Mouse (Mus musculus) midbrain, postnatal 0 days (tissue): ENCODE results near the gene Olfr746. TPM values are rescaled to one million over a fixed set of nuclear protein-coding genes. Genes with fewer than 3 reads are reported as not detected.

ENCODE experiments used
- ATAC-seq: fragments of 200-750 bp; cut with Nextera tagmentation; 2 replicates; pipeline ENCODE4 v1.8.0; 2017; ENCODE audit warnings: moderate number of reproducible peaks, mild to moderate bottlenecking, moderate TSS enrichment, moderate library complexity; ENCODE audit not compliant: low FRiP score
- DNase-seq: peaks from one replicate; pipeline ENCODE4 v3.0.0-alpha.2; 2015; ENCODE audit warnings: low spot score
- H3K27ac ChIP-seq: fragments of 300-500 bp; sonication (generic); 2 replicates; pipeline ENCODE4 v1.5.1; 2014; ENCODE audit warnings: low read depth, mild to moderate bottlenecking, low read length, mixed read lengths
- H3K27me3 ChIP-seq: fragments of 300-500 bp; sonication (generic); 2 replicates; pipeline ENCODE4 v1.6.1; 2014; ENCODE audit warnings: low read length, control low read depth, mixed read lengths; ENCODE audit not compliant: insufficient read depth
- H3K36me3 ChIP-seq: fragments of 300-500 bp; sonication (generic); 2 replicates; pipeline ENCODE4 v1.6.1; 2014; ENCODE audit warnings: low read length, control low read depth, mixed read lengths; ENCODE audit not compliant: insufficient read depth
- H3K4me1 ChIP-seq: fragments of 300-500 bp; sonication (generic); 2 replicates; pipeline ENCODE4 v1.6.1; 2014; ENCODE audit warnings: mild to moderate bottlenecking, control low read depth, antibody characterized with exemption, low read length, mixed read lengths; ENCODE audit not compliant: insufficient read depth
- H3K4me2 ChIP-seq: fragments of 300-500 bp; sonication (generic); 2 replicates; pipeline ENCODE4 v1.6.1; 2014; ENCODE audit warnings: low read depth, mild to moderate bottlenecking, low read length, mixed read lengths; ENCODE audit not compliant: poor library complexity, severe bottlenecking
- H3K4me3 ChIP-seq: fragments of 300-500 bp; sonication (generic); 2 replicates; pipeline ENCODE4 v1.5.1; 2014; ENCODE audit warnings: low read depth, mild to moderate bottlenecking, low read length, moderate library complexity
- H3K9ac ChIP-seq: fragments of 300-500 bp; sonication (generic); replicated peaks from 2 replicates; pipeline ENCODE4 v1.6.1; 2014; ENCODE audit warnings: mild to moderate bottlenecking, low read length, moderate library complexity, mixed read lengths; ENCODE audit not compliant: poor library complexity, severe bottlenecking
- H3K9me3 ChIP-seq: fragments of 300-500 bp; sonication (generic); 2 replicates; pipeline ENCODE4 v1.6.1; 2016; ENCODE audit warnings: low read length, control low read depth
- CTCF ChIP-seq: IDR thresholded peaks from 2 replicates; pipeline ENCODE4 v1.5.1; 2016; ENCODE audit warnings: antibody characterized with exemption, mild to moderate bottlenecking
- WGBS: fragments of 180-500 bp; shearing (Covaris S2); extraction: QIAGEN DNeasy Blood & Tissue Kit; methylation state at CpG from one replicate; pipeline ENCODE4 v1.1.7; 2014; 5-methylcytosine and 5-hydroxymethylcytosine counted together
- polyA plus RNA-seq: library from polyadenylated mRNA; unstranded; fragments of >200 nt; fragmentation: Nextera tagmentation; extraction: Ambion mirVana; gene quantifications from 2 replicates; pipeline ENCODE4 v1.2.1, GENCODE M21; 2015
- total RNA-seq: library from RNA; depleted of rRNA; stranded (reverse); fragments of >200 nt; gene quantifications from 2 replicates; pipeline ENCODE4 v1.2.3, GENCODE M21; 2014; rRNA removed

Olfr746 gene
- total RNA-seq (not detected in 2 replicates), polyA plus RNA-seq (not detected in 2 replicates)

DNA sequence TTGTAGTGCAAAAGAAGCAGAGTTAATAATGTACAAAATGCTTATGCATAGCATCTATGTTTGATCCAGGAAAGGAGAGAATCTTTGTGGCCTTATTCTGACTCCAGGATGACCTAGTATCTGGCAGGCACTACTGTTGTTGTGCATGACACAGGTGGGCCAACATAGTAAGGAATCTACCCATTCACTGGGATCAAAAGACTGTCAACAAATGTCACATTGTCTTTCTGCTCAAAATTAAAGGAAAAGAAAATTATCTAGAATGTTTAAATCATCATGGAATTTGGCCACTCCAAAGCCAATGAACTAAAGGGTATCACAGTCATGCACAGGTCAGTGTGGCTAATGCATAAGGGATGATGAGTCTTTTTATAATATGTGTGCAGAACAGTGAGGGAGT is at the start of gene Olfr746:
TSS of gene Olfr746 (plus strand) at position 301 of the 400 bp plus-strand sequence.
- Histone ChIP-seq H3K36me3 (no peaks in the 10 kb centered on the region), H3K27ac (no peak within 1 kb of the TSS), H3K4me3 (no peak within 1 kb of the TSS), H3K4me1 (no peaks in the 10 kb centered on the region), H3K9ac (no peak within 1 kb of the TSS), H3K9me3 (no peaks in the 10 kb centered on the region), H3K4me2 (no peak within 1 kb of the TSS), H3K27me3 (no peaks in the 10 kb centered on the region)
- DNase-seq (no peak), ATAC-seq (no peak)
- TF ChIP-seq CTCF = no peak

DNA sequence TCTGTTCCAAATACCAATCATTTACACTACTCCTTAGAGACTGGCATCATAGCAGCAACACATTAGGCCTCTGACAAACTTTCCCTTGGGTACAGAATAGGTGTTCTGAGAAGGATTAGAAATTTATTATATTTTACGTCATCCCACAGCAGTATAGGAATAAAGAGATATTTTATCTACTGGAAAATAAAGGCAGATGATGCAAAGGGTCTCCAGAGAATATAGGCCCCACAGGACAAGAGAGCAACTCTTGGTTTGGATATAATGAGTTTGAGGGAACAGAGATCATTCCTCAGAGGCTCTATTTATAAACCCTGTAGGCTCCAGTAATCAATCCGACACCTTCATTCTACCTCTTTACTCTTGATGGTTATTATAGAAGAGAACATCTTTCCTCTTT is 32.3 kb upstream of the Olfr746 start, which contains the start of gene Olfr744:
TSS of gene Olfr744 (plus strand) at position 301 of the 400 bp plus-strand sequence.
- DNase-seq = no peak
- Histone ChIP-seq H3K27me3 (no peaks in the 10 kb centered on the region), H3K36me3 (no peaks in the 10 kb centered on the region), H3K27ac (no peak within 1 kb of the TSS), H3K4me2 (no peak within 1 kb of the TSS), H3K4me1 (no peaks in the 10 kb centered on the region), H3K9ac (no peak within 1 kb of the TSS), H3K4me3 (no peak within 1 kb of the TSS), H3K9me3 (no peaks in the 10 kb centered on the region)
- TF ChIP-seq CTCF = no peak
- ATAC-seq = no peak
- WGBS = 90% methylated on average over 2 of the region's 2 CpGs

DNA sequence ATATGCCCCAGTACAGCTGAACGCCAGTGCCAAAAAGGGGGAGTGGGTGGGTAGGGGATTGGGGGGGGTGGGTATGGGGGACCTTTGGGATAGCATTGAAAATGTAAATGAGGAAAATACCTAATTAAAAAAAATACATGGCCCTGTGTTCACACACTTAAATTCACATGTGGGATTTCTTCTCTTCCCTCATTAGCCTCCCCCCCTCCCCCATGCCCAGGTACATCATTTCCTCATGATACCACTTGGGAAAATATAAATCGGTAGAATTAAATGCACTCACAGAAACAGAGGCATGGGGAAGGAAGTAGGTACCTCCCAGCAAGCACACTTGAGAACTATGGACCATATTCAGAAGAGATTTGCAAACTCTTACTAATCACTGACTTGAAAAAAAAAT is 7.8 kb upstream of the Olfr746 start, which contains the start of gene Olfr745:
TSS of gene Olfr745 (plus strand) at position 301 of the 400 bp plus-strand sequence.
- DNase-seq (no peak), ATAC-seq (no peak)
- TF ChIP-seq CTCF = no peak
- no peak within 1 kb of the TSS for H3K9ac ChIP-seq
- H3K4me3 ChIP-seq = no peak within 1 kb of the TSS
- no peak within 1 kb of the TSS for H3K4me2 ChIP-seq
- H3K36me3 ChIP-seq = no peaks in the 10 kb centered on the region
- no peak within 1 kb of the TSS for H3K27ac ChIP-seq
- 87% methylated on average over 2 of the region's 2 CpGs for WGBS
- H3K9me3 ChIP-seq = no peaks in the 10 kb centered on the region
- no peaks in the 10 kb centered on the region for H3K4me1 ChIP-seq
- H3K27me3 ChIP-seq = no peaks in the 10 kb centered on the region

DNA sequence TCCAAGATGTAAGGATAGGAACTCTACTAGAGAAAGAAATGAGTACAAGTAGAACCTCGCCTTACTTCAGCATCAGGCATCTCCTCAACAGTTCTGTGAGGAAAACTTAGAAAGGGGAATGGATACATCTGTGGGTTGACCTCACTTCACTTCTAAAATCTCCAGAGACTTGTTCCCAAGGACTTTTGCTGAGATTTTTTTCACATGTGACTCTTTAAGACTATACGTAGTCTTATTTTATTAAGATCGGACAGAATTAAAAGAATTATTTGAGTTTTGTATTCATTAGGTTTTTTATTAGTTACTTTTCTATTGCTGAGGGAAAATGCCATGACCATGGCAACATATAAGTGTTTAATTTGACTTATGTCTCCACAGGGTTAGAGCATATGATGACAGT is 46.2 kb downstream of the Olfr746 start, which contains the start of gene Olfr747:
TSS of gene Olfr747 (minus strand) at position 101 of the 400 bp plus-strand sequence.
- 86% methylated on average over 3 of the region's 3 CpGs for WGBS
- ATAC-seq (no peak), DNase-seq (no peak)
- H3K9ac ChIP-seq = no peak within 1 kb of the TSS
- TF ChIP-seq CTCF = no peak
- no peaks in the 10 kb centered on the region for H3K9me3 ChIP-seq
- no peaks in the 10 kb centered on the region for H3K27me3 ChIP-seq
- no peaks in the 10 kb centered on the region for H3K4me1 ChIP-seq
- no peak within 1 kb of the TSS for H3K4me2 ChIP-seq
- H3K36me3 ChIP-seq = no peaks in the 10 kb centered on the region
- H3K4me3 ChIP-seq = no peak within 1 kb of the TSS
- no peak within 1 kb of the TSS for H3K27ac ChIP-seq

Other genes starting within 250 kb of the Olfr746 start
- not detected in 2 replicates for gene Olfr738, start 239.5 kb upstream of the Olfr746 start, total RNA-seq
- gene Olfr738, start 239.5 kb upstream of the Olfr746 start, polyA plus RNA-seq = not detected in 2 replicates
- gene Olfr739, start 228.5 kb upstream of the Olfr746 start, total RNA-seq = not detected in 2 replicates
- gene Olfr739, start 228.5 kb upstream of the Olfr746 start, polyA plus RNA-seq = not detected in 2 replicates
- gene Olfr740, start 201.5 kb upstream of the Olfr746 start, total RNA-seq = not detected in 2 replicates
- not detected in 2 replicates for gene Olfr740, start 201.5 kb upstream of the Olfr746 start, polyA plus RNA-seq
- not detected in 2 replicates for gene Olfr741, start 174.3 kb upstream of the Olfr746 start, total RNA-seq
- gene Olfr741, start 174.3 kb upstream of the Olfr746 start, polyA plus RNA-seq = not detected in 2 replicates
- gene Olfr742, start 143.5 kb upstream of the Olfr746 start, total RNA-seq = not detected in 2 replicates
- not detected in 2 replicates for gene Olfr742, start 143.5 kb upstream of the Olfr746 start, polyA plus RNA-seq
- gene Olfr743, start 125.2 kb upstream of the Olfr746 start, total RNA-seq = not detected in 2 replicates
- gene Olfr743, start 125.2 kb upstream of the Olfr746 start, polyA plus RNA-seq = not detected in 2 replicates
- not detected in 2 replicates for gene Olfr744, start 32.2 kb upstream of the Olfr746 start, total RNA-seq
- not detected in 2 replicates for gene Olfr744, start 32.2 kb upstream of the Olfr746 start, polyA plus RNA-seq
- not detected in 2 replicates for gene Olfr745, start 7.7 kb upstream of the Olfr746 start, total RNA-seq
- gene Olfr745, start 7.7 kb upstream of the Olfr746 start, polyA plus RNA-seq = not detected in 2 replicates
- not detected in 2 replicates for gene Olfr747, start 46.1 kb downstream of the Olfr746 start, total RNA-seq
- not detected in 2 replicates for gene Olfr747, start 46.1 kb downstream of the Olfr746 start, polyA plus RNA-seq
- gene Olfr748, start 60.3 kb downstream of the Olfr746 start, total RNA-seq = not detected in 2 replicates
- not detected in 2 replicates for gene Olfr748, start 60.3 kb downstream of the Olfr746 start, polyA plus RNA-seq
- gene Olfr749, start 98.0 kb downstream of the Olfr746 start, total RNA-seq = not detected in 2 replicates
- not detected in 2 replicates for gene Olfr749, start 98.0 kb downstream of the Olfr746 start, polyA plus RNA-seq
- gene Ttc5, start 138.4 kb downstream of the Olfr746 start, total RNA-seq = 83.9 and 109 TPM in 2 replicates
- 93.1 and 97.8 TPM in 2 replicates for gene Ttc5, start 138.4 kb downstream of the Olfr746 start, polyA plus RNA-seq
- not detected in 2 replicates for gene Ccnb1ip1, start 160.6 kb downstream of the Olfr746 start, total RNA-seq
- not detected in 2 replicates for gene Ccnb1ip1, start 160.6 kb downstream of the Olfr746 start, polyA plus RNA-seq
- gene Parp2, start 160.8 kb downstream of the Olfr746 start, total RNA-seq = 16.3 and 23.5 TPM in 2 replicates
- 30.7 and 32.7 TPM in 2 replicates for gene Parp2, start 160.8 kb downstream of the Olfr746 start, polyA plus RNA-seq
- gene Tep1, start 223.5 kb downstream of the Olfr746 start, total RNA-seq = 4.9 and 7.2 TPM in 2 replicates
- gene Tep1, start 223.5 kb downstream of the Olfr746 start, polyA plus RNA-seq = 1.9 and 2.2 TPM in 2 replicates